Mouse (Mus musculus) heart, embryonic 11.5 days (tissue): ENCODE measurements at regions not wholly inside any gene's neighbourhood (a gene's known extent, or its start where the extent isn't known, plus 50 kb on each side); places are given as distances from the start of the nearest gene placed in this dataset.
"Not testable (repeated sequence)": the region's sequence is repeated elsewhere in the genome, so short reads cannot be mapped to it uniquely, and the experiment has no call there.

ENCODE experiments used
- ATAC-seq: fragments of 200-750 bp; cut with Nextera tagmentation; replicated peaks from 2 replicates; pipeline ENCODE4 v1.8.0; 2017; ENCODE audit warnings: moderate library complexity; ENCODE audit not compliant: insufficient number of reproducible peaks, low FRiP score, low TSS enrichment
- H3K27ac ChIP-seq: fragments of 300-500 bp; sonication (generic); 2 replicates; pipeline ENCODE4 v1.5.1; 2014; ENCODE audit warnings: mild to moderate bottlenecking, low read depth, low read length
- H3K27me3 ChIP-seq: fragments of 300-500 bp; sonication (generic); 2 replicates; pipeline ENCODE4 v1.6.1; 2014; ENCODE audit warnings: mild to moderate bottlenecking, low read length, mixed read lengths; ENCODE audit not compliant: control insufficient read depth, insufficient read depth
- H3K36me3 ChIP-seq: fragments of 300-500 bp; sonication (generic); 2 replicates; pipeline ENCODE4 v1.6.1; 2014; ENCODE audit warnings: mild to moderate bottlenecking, low read length, moderate library complexity, mixed read lengths; ENCODE audit not compliant: control insufficient read depth, insufficient read depth
- H3K4me1 ChIP-seq: fragments of 300-500 bp; sonication (generic); 2 replicates; pipeline ENCODE4 v1.6.1; 2014; ENCODE audit warnings: low read length; ENCODE audit not compliant: control insufficient read depth, insufficient read depth
- H3K4me2 ChIP-seq: fragments of 300-500 bp; sonication (generic); 2 replicates; pipeline ENCODE4 v1.6.1; 2014; ENCODE audit warnings: mild to moderate bottlenecking, moderate library complexity
- H3K4me3 ChIP-seq: fragments of 300-500 bp; sonication (generic); 2 replicates; pipeline ENCODE4 v1.5.1; 2014; ENCODE audit warnings: low read depth, low read length
- H3K9ac ChIP-seq: fragments of 300-500 bp; sonication (generic); 2 replicates; pipeline ENCODE4 v1.6.1; 2014; ENCODE audit warnings: mild to moderate bottlenecking, low read depth, low read length, moderate library complexity
- H3K9me3 ChIP-seq: fragments of 300-500 bp; sonication (generic); replicated peaks from 2 replicates; pipeline ENCODE4 v1.6.1; 2016; ENCODE audit warnings: low read length; ENCODE audit not compliant: control insufficient read depth
- WGBS: fragments of 180-500 bp; shearing (Covaris S2); extraction: QIAGEN DNeasy Blood & Tissue Kit; methylation state at CpG from one replicate; pipeline ENCODE4 v1.1.7; 2014; ENCODE audit not compliant: insufficient replicate concordance; 5-methylcytosine and 5-hydroxymethylcytosine counted together

DNA sequence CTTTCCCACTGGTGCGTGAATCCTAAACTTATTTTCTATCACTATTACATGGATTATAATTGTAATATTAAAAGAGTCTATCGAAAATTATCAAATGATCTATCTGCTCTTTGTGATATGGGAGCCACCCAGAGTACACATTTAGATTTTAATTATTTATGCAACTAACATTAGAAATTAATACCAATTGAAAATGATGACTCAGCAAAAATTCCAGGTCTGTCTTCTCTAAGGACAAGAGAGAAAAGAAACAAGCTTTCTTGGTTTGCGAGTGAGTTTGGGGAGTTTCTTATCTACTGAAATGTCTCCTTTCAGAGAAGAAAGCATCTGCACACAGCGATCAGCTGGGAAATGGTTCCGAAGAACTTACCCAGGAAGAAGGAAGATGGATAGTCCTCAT lies 219.4 kb downstream of the Prr30 start:
- no peak overlapping the region for H3K4me3 ChIP-seq
- H3K4me2 ChIP-seq: no peak overlapping the region
- H3K9ac ChIP-seq: no peak overlapping the region
- H3K27me3 ChIP-seq: no peaks in the 10 kb centered on the region
- no peaks in the 10 kb centered on the region for H3K36me3 ChIP-seq
- WGBS: 82% methylated on average over 5 of the region's 5 CpGs
- no peaks in the 10 kb centered on the region for H3K4me1 ChIP-seq
- H3K9me3 ChIP-seq: no peaks in the 10 kb centered on the region
- H3K27ac ChIP-seq: no peak overlapping the region
- ATAC-seq: no peak

DNA sequence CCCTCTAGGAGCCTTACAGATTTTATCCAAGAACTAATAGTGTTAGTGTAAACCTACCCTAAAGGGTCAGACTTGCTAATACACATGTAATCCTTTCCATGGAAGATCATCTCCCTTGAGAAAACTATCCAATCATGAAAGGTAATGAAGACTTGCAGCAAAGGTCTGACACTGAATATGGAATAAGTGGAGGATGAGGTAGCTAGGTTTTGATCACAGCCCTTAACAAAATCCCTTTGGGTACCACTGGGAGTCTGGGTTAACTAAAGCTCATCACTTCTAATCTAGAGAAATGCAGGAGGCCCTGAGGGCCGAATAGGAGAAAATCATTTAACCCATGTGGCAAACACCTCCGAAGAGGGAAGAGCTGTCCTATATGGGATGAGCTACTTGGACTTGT lies 221.6 kb downstream of the Prr30 start:
- Histone ChIP-seq H3K36me3 (no peaks in the 10 kb centered on the region), H3K9ac (no peak overlapping the region), H3K4me2 (no peak overlapping the region), H3K4me3 (no peak overlapping the region), H3K27me3 (no peaks in the 10 kb centered on the region), H3K27ac (no peak overlapping the region), H3K4me1 (no peaks in the 10 kb centered on the region), H3K9me3 (no peaks in the 10 kb centered on the region)
- ATAC-seq: no peak
- WGBS: 68% methylated on average over 2 of the region's 2 CpGs

GRCm38 (mm10) chr14:100970970-100971369 lies 229.2 kb downstream of the Prr30 start:
- Histone ChIP-seq H3K4me2 (no peak overlapping the region), H3K36me3 (no peaks in the 10 kb centered on the region), H3K27me3 (no peaks in the 10 kb centered on the region), H3K27ac (no peak overlapping the region), H3K4me3 (no peak overlapping the region), H3K4me1 (no peaks in the 10 kb centered on the region), H3K9me3 (no peaks in the 10 kb centered on the region), H3K9ac (no peak overlapping the region)
- 62% methylated on average over 2 of the region's 2 CpGs for WGBS
- ATAC-seq: no peak

DNA sequence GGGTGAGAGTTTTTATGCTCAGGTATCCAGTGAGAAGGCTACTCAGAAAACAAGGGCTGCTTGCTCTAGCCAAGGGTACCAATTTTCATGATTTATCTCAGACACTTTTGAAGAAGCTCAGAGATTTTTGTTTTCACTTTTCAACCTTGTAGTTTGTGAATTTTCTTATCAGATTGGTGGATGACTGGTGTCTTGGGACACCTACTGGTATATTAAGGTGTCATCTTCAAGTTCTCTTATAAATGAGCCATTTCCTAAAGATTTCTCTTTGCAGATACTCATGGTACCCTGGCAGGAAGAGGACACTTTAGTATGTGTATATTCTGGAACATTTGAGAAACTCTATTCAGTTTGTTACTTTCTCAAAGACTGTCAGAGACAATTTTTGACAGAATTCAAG lies 239.9 kb downstream of the Prr30 start:
- Histone ChIP-seq H3K4me3 (no peak overlapping the region), H3K4me2 (no peak overlapping the region), H3K27me3 (no peaks in the 10 kb centered on the region), H3K36me3 (no peaks in the 10 kb centered on the region), H3K4me1 (no peaks in the 10 kb centered on the region), H3K9me3 (no peaks in the 10 kb centered on the region), H3K27ac (no peak overlapping the region), H3K9ac (no peak overlapping the region)
- ATAC-seq: no peak

GRCm38 (mm10) chr14:100955806-100956436 lies 244.2 kb downstream of the Prr30 start:
- Histone ChIP-seq H3K4me1 (no peaks in the 10 kb centered on the region), H3K4me3 (no peak overlapping the region), H3K27me3 (no peaks in the 10 kb centered on the region), H3K9ac (no peak overlapping the region), H3K27ac (no peak overlapping the region), H3K4me2 (no peak overlapping the region), H3K36me3 (no peaks in the 10 kb centered on the region), H3K9me3 (no peaks in the 10 kb centered on the region)
- WGBS: 83% methylated on average over 1 of the region's 1 CpGs
- ATAC-seq: no peak

DNA sequence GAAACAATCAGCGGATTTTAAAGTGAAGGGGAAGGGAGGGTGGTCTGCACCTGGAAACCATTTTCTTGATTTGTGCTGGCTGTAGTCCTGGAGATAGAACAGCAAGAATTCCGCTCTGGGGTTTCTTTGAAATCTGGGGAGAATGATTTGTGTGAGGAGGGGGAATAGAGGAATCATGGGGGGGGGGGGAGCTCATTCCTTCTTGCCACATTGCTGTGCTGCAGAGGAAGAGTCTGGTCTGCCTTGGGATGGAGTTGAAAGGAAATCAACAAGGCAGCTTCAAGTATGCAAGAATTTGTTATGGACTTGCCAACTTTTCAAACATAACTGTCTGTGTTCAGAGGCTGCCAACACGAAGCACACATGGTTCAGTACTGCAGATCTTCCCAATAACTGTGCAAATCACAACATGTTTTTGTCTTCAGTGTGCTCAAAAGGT lies 249.4 kb downstream of the Prr30 start:
- Histone ChIP-seq H3K9ac (no peak overlapping the region), H3K4me3 (no peak overlapping the region), H3K9me3 (no peaks in the 10 kb centered on the region), H3K27ac (no peak overlapping the region), H3K27me3 (no peaks in the 10 kb centered on the region), H3K4me1 (no peaks in the 10 kb centered on the region), H3K4me2 (no peak overlapping the region), H3K36me3 (no peaks in the 10 kb centered on the region)
- no peak for ATAC-seq
- 62% methylated on average over 3 of the region's 3 CpGs for whole genome bisulfite sequencing

DNA sequence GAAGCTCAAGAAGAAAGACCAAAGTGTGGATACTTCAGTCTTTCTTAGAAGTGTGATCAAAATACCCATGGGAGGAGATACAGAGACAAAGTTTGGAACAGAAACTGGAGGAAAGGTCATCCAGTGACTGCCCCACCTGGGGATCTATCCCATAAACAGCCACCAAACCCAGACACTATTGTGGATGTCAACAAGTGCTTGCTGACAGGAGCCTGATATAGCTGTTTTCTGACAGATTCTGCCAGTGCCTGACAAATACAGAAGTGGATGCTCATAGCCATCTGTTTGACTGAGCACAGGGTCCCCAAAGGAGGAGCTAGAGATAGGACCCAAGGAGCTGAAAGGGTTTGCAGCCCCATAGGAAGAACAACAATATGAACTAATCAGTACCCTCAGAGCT lies 252.5 kb downstream of the Prr30 start:
- not testable (repeated sequence) for ATAC-seq, H3K9ac ChIP-seq

DNA sequence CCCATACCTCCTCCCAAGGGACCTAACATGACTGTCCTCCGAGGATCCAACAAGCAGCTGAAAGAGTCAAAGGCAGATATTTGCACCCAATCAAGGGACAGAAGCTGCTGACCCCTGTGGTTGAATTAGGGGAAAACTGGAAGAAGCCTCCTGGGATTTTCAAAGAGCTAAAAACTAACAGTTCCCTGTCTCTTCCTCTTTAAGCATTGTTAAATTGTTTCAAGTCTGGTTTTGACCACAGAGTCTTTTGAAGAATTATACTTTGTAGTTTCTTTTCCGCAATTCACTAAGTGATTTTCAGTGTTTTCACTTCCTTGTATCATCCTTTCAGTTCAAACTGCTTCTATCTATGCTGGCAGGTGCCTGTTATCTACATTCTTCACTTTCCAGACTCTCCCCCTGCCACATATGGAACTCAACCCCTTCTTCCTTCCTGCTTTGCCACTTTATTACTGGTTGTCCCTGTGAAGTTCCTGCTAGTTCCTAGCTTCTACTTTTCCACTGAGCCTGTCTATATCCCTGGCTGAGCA lies 262.7 kb downstream of the Prr30 start:
- WGBS: 70% methylated on average over 2 of the region's 2 CpGs
- Histone ChIP-seq H3K9ac (no peak overlapping the region), H3K36me3 (no peaks in the 10 kb centered on the region)

More for the DNA sequence above, 252.5 kb downstream of the Prr30 start:
- not testable (repeated sequence) for H3K27ac ChIP-seq, H3K4me2 ChIP-seq, H3K27me3 ChIP-seq, H3K4me3 ChIP-seq, H3K9me3 ChIP-seq, H3K4me1 ChIP-seq, H3K36me3 ChIP-seq

GRCm38 (mm10) chr14:100934554-100934953 lies 265.6 kb downstream of the Prr30 start:
- ATAC-seq: no peak
- WGBS: 84% methylated on average over 7 of the region's 7 CpGs
- H3K4me3 ChIP-seq: no peak overlapping the region
- H3K36me3 ChIP-seq: no peaks in the 10 kb centered on the region
- no peak overlapping the region for H3K9ac ChIP-seq
- no peaks in the 10 kb centered on the region for H3K27me3 ChIP-seq
- no peaks in the 10 kb centered on the region for H3K4me1 ChIP-seq
- no peak overlapping the region for H3K4me2 ChIP-seq
- no peak overlapping the region for H3K27ac ChIP-seq
- H3K9me3 ChIP-seq: no peaks in the 10 kb centered on the region

More for the DNA sequence above, 262.7 kb downstream of the Prr30 start:
- Histone ChIP-seq H3K4me1 (no peaks in the 10 kb centered on the region), H3K4me2 (no peak overlapping the region), H3K9me3 (no peaks in the 10 kb centered on the region), H3K4me3 (no peak overlapping the region), H3K27me3 (no peaks in the 10 kb centered on the region), H3K27ac (no peak overlapping the region)
- ATAC-seq: no peak
